Mouse (Mus musculus) hindbrain, embryonic 11.5 days (tissue): ENCODE measurements at regions not wholly inside any gene's neighbourhood (a gene's known extent, or its start where the extent isn't known, plus 50 kb on each side); places are given as distances from the start of the nearest gene placed in this dataset.

Experiments
- ATAC-seq: fragments of 200-750 bp; cut with Nextera tagmentation; 2 replicates; pipeline ENCODE4 v1.8.0; 2017; ENCODE audit warnings: mild to moderate bottlenecking, moderate TSS enrichment, moderate library complexity; ENCODE audit not compliant: low FRiP score
- DNase-seq: peaks from one replicate; pipeline ENCODE4 v3.0.0-alpha.2; 2015; ENCODE audit warnings: low spot score
- H3K27ac ChIP-seq: fragments of 300-500 bp; sonication (generic); 2 replicates; pipeline ENCODE4 v1.5.1; 2014; ENCODE audit warnings: mild to moderate bottlenecking, low read depth, low read length
- H3K27me3 ChIP-seq: fragments of 300-500 bp; sonication (generic); 2 replicates; pipeline ENCODE4 v1.6.1; 2014; ENCODE audit warnings: mild to moderate bottlenecking, low read length, moderate library complexity, mixed read lengths; ENCODE audit not compliant: control insufficient read depth, insufficient read depth
- H3K36me3 ChIP-seq: fragments of 300-500 bp; sonication (generic); 2 replicates; pipeline ENCODE4 v1.6.1; 2014; ENCODE audit warnings: mild to moderate bottlenecking, low read length, moderate library complexity, mixed read lengths; ENCODE audit not compliant: control insufficient read depth, insufficient read depth
- H3K4me1 ChIP-seq: fragments of 300-500 bp; sonication (generic); replicated peaks from 2 replicates; pipeline ENCODE4 v1.6.1; 2014; ENCODE audit warnings: low read length, mixed read lengths; ENCODE audit not compliant: control insufficient read depth, insufficient read depth
- H3K4me2 ChIP-seq: fragments of 300-500 bp; sonication (generic); replicated peaks from 2 replicates; pipeline ENCODE4 v1.6.1; 2014; ENCODE audit warnings: mild to moderate bottlenecking, low read depth, low read length
- H3K4me3 ChIP-seq: fragments of 300-500 bp; sonication (generic); 2 replicates; pipeline ENCODE4 v1.5.1; 2014; ENCODE audit warnings: low read depth, low read length
- H3K9ac ChIP-seq: fragments of 300-500 bp; sonication (generic); 2 replicates; pipeline ENCODE4 v1.6.1; 2014; ENCODE audit warnings: low read depth, low read length
- H3K9me3 ChIP-seq: fragments of 300-500 bp; sonication (generic); 2 replicates; pipeline ENCODE4 v1.6.1; 2016; ENCODE audit warnings: low read length; ENCODE audit not compliant: control insufficient read depth
- WGBS: fragments of 180-500 bp; shearing (Covaris S2); extraction: QIAGEN DNeasy Blood & Tissue Kit; methylation state at CpG from one replicate; pipeline ENCODE4 v1.1.7; 2014; 5-methylcytosine and 5-hydroxymethylcytosine counted together

DNA sequence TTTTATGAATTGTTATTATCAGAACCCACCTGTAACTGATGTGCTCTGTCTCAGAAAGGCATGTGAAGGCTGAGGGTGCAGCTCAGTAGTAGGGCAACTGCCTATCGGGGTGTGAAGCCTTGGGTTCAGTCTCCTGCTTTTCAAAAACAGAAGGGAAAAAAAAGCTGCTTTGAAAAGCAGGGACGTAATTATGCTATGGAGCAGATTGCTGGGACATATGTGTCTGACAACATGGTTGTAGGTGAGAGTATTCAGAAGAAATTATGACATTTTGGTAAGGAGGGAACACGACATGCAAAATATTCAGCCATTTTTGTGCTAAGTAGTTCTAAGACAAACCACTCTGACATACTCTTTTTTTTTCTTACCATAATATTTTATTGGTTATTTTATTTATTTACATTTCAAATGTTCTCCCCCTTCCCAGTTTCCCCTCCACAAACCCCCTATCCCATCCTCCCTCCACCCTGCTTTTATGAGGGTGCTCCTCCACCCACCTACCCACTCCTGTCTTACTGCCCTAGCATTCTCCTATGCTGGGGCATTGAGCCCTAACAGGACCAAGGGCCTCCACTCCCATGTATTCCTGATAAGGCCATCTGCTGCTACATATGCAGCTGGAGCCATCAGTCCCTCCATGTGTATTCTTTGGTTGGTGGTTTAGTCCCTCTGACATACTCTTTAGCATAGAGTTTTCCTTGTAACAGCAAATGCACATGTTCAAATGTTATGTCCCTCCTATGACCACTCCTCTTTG is 122.8 kb upstream of the Trpm3 start:
- no peaks in the 10 kb centered on the region for H3K27me3 ChIP-seq
- WGBS, result 84% methylated on average over 3 of the region's 3 CpGs
- no peak overlapping the region for H3K9ac ChIP-seq
- H3K4me3 ChIP-seq, result no peak overlapping the region
- H3K4me1 ChIP-seq, result no peaks in the 10 kb centered on the region
- no peaks in the 10 kb centered on the region for H3K9me3 ChIP-seq
- DNase-seq, result no peak
- H3K4me2 ChIP-seq, result no peak overlapping the region
- H3K27ac ChIP-seq, result no peak overlapping the region
- no peak for ATAC-seq
- no peaks in the 10 kb centered on the region for H3K36me3 ChIP-seq

DNA sequence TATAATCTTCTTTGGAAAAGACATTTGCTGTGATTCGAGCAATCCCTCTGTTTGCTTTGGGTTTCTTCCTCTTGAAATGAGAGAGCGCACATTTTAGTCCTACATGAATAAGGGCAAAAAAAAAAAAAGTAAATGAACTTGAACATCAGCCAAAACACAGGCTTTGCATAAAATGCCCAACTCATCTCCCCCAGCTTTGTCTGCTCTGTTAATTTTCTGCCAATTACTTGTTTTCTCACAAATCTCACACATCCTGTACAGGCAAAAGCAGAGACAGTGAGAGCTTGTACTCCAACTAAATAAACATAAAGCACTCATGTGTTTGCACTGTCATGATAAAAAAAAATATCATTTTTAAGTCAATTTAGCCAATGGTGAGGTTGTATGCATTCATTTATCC is 121.4 kb upstream of the Trpm3 start:
- Histone ChIP-seq H3K36me3 (no peaks in the 10 kb centered on the region), H3K4me2 (no peak overlapping the region), H3K4me3 (no peak overlapping the region), H3K4me1 (no peaks in the 10 kb centered on the region), H3K9me3 (no peaks in the 10 kb centered on the region), H3K27me3 (no peaks in the 10 kb centered on the region), H3K27ac (no peak overlapping the region), H3K9ac (no peak overlapping the region)
- WGBS, result 86% methylated on average over 2 of the region's 2 CpGs
- no peak for ATAC-seq
- no peak for DNase-seq

DNA sequence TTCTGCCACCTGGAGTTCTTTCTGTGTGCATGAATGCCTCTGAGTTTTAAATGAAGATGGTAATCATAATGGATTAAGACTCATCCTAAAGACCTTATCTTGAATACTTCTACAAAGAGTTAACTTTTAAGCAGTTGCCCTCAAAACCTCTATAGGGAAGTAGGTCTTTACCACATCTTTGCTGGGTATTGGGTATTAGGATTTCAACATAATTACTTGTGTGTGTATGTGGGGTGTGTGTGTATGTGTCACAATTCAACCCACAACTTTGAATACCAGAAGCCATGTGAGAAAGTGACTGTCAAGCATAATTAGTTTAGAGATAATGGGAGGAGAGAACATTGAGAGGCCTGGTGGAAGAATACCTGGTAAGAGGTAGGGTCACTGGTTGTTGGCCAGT is 111.3 kb upstream of the Trpm3 start:
- ATAC-seq (no peak), DNase-seq (no peak)
- H3K9me3 ChIP-seq, result no peaks in the 10 kb centered on the region
- no peak overlapping the region for H3K27ac ChIP-seq
- H3K36me3 ChIP-seq, result no peaks in the 10 kb centered on the region
- H3K4me1 ChIP-seq, result no peaks in the 10 kb centered on the region
- H3K27me3 ChIP-seq, result no peaks in the 10 kb centered on the region
- no peak overlapping the region for H3K9ac ChIP-seq
- H3K4me3 ChIP-seq, result no peak overlapping the region
- no peak overlapping the region for H3K4me2 ChIP-seq

DNA sequence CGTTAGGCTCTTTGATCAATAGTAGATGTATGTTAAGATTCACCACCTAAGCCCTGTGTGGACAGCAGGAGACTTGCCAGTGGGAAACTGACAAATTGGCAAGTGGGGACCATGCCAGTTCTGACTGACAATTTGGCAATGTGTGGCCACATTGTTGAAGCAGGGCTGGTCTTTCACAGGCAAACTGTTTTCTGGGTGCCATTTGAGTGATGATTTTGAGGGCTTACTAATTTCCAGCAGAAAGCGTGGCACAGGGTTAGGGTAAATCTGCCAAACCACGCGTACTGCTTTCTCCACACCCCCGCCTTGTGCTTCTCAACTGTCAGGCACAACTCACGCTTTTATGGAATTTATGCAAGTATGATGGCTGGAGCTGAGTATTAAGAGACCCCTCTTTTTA is 91.2 kb upstream of the Trpm3 start:
- no peak for ATAC-seq
- H3K27me3 ChIP-seq, result no peaks in the 10 kb centered on the region
- H3K27ac ChIP-seq, result no peak overlapping the region
- H3K36me3 ChIP-seq, result no peaks in the 10 kb centered on the region
- H3K4me1 ChIP-seq, result no peaks in the 10 kb centered on the region
- H3K9me3 ChIP-seq, result no peaks in the 10 kb centered on the region
- H3K4me3 ChIP-seq, result no peak overlapping the region
- no peak for DNase-seq
- no peak overlapping the region for H3K9ac ChIP-seq
- H3K4me2 ChIP-seq, result no peak overlapping the region
- WGBS, result 80% methylated on average over 6 of the region's 6 CpGs

DNA sequence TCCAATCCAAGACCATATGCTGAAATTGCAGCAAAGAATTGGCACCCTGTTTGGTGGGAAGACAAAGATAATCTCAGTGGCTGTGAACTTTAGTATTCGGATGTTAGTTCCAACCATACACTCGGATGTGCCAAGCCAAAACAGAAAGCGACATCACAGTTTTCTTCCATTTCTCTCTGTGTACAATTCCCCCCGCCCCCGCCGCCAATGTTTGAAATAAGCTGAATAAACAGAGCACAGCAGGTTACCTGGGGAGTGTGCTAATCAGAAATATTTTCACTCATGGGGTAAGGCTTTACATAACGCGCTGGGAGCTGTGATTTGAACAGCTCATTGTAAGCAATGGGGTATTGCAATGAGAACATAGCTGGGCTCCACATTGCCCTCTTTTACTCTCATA is 72.5 kb upstream of the Trpm3 start:
- no peak for DNase-seq
- 83% methylated on average over 8 of the region's 8 CpGs for WGBS
- H3K4me1 ChIP-seq, result no peaks in the 10 kb centered on the region
- no peaks in the 10 kb centered on the region for H3K9me3 ChIP-seq
- H3K4me3 ChIP-seq, result no peak overlapping the region
- no peak overlapping the region for H3K9ac ChIP-seq
- H3K4me2 ChIP-seq, result no peak overlapping the region
- H3K27ac ChIP-seq, result no peak overlapping the region
- H3K36me3 ChIP-seq, result no peaks in the 10 kb centered on the region
- no peak for ATAC-seq
- H3K27me3 ChIP-seq, result no peaks in the 10 kb centered on the region

DNA sequence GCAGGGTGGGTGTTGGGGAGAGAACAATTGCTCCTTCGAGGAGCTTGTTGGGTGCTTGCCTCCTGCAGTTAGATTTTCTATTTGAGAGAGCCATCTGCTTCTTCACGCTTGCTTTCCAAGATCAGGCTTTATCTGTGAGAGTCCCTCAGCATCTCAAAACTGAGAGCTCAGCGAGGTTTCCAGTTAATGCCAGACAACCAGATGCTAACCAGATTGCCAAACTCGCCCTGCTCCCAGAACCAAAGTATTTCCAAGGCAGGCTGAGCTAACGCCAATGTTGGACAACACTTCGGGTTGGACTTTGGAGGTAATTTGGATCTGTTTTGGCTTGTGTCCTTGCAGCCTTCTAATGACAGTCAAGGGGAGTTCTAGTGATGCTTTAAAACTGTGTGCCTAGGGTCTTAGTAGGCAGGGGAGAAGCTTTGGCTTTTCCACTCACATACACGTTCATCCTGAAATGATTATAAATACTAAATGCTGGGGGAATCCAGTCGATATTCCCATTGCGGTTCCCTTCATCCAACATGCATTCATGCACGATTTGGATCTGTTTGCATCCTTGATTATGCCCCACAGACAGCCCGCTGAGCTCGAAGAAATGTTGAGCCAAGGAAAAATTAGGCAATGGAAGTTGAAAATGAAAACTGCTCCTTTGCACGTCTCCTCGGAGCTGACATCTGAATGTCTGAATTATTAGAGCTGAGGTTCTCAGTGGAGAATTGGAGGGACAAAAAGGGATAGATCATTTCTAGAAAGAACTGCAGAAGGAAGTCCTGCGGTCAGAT is 68.4 kb upstream of the Trpm3 start:
- no peaks in the 10 kb centered on the region for H3K36me3 ChIP-seq
- no peak overlapping the region for H3K4me2 ChIP-seq
- H3K4me3 ChIP-seq, result no peak overlapping the region
- no peaks in the 10 kb centered on the region for H3K4me1 ChIP-seq
- 78% methylated on average over 15 of the region's 15 CpGs for WGBS
- no peak overlapping the region for H3K27ac ChIP-seq
- no peaks in the 10 kb centered on the region for H3K27me3 ChIP-seq
- H3K9ac ChIP-seq, result no peak overlapping the region
- DNase-seq (no peak), ATAC-seq (no peak)
- H3K9me3 ChIP-seq, result no peaks in the 10 kb centered on the region

DNA sequence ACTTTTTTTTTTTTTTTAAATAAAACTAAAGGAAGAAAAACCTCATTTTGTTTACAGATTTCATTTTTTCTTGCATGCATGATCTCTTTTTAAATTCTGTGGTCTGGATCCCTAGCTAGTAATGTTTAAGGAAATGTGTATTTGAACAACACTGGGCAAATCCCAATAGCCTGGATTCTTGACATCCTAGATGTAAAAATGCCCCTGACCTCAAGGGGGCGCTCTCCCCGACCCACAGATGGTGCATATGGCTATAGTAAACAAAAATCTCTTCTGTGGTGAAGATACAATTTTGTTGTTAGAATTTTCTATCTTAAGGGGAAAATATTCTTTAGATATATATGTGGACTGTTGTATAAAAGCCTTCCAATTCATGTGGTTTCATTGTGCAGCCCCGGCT is 67.1 kb upstream of the Trpm3 start:
- Histone ChIP-seq H3K27ac (no peak overlapping the region), H3K27me3 (no peaks in the 10 kb centered on the region), H3K4me1 (no peaks in the 10 kb centered on the region), H3K4me3 (no peak overlapping the region), H3K9me3 (no peaks in the 10 kb centered on the region), H3K36me3 (no peaks in the 10 kb centered on the region), H3K9ac (no peak overlapping the region), H3K4me2 (no peak overlapping the region)
- peak; percentile 10 for DNase-seq
- ATAC-seq, result no peak
- 38% methylated on average over 3 of the region's 3 CpGs for WGBS

DNA sequence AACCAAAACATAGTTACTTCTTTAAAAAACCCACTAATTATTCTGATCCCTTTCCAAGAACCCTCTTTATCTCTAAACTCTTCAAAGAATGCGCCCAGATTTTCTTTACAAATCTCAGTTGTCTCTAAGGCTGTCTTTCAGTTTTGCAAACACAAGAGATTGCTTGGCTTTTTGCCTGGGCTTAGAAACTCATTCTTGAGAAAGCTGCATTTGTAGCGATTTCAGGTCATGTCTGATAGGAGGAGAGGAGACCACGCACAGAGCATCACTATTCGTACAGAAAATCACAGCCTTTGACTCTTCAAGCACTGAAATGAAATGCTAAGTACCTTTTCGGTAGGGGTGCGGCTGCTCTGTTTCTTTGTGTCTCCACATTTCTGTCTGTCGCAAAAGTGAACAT is 64.8 kb upstream of the Trpm3 start:
- Histone ChIP-seq H3K4me3 (no peak overlapping the region), H3K27ac (no peak overlapping the region), H3K4me1 (no peaks in the 10 kb centered on the region), H3K9ac (no peak overlapping the region), H3K36me3 (no peaks in the 10 kb centered on the region), H3K9me3 (no peaks in the 10 kb centered on the region), H3K4me2 (no peak overlapping the region), H3K27me3 (no peaks in the 10 kb centered on the region)
- ATAC-seq, result no peak
- DNase-seq, result no peak
- 90% methylated on average over 7 of the region's 7 CpGs for WGBS

DNA sequence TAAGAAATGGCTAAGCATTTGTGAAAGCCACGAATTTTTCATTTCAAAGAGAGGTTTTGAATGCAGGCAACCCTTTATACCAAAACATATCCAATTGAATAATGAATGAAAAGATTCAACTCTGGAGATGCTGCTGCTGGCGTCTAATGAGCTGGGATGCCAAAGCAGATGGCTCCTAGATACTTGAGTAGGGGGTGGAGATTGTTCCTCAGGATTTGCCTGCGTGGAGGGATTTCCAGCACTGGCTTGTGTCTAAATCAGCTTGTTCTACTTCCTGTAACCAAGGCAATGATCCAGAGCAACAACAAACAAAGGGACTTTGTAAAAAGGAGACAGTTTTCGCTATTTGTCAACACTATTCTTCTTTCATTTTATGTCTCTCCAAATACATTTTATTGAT is 57.4 kb upstream of the Trpm3 start:
- Histone ChIP-seq H3K27ac (no peak overlapping the region), H3K9me3 (no peaks in the 10 kb centered on the region), H3K9ac (no peak overlapping the region), H3K36me3 (no peaks in the 10 kb centered on the region), H3K4me1 (no peaks in the 10 kb centered on the region), H3K4me3 (no peak overlapping the region), H3K27me3 (no peaks in the 10 kb centered on the region), H3K4me2 (no peak overlapping the region)
- WGBS, result 46% methylated on average over 4 of the region's 4 CpGs
- DNase-seq (no peak), ATAC-seq (no peak)
